Mouse (Mus musculus) midbrain, embryonic 15.5 days (tissue): ENCODE data around the gene Dok5. TPM values are rescaled to one million over a fixed set of nuclear protein-coding genes. Genes with fewer than 3 reads are reported as not detected.

Source experiments
- ATAC-seq: fragments of 200-750 bp; cut with Nextera tagmentation; replicated peaks from 2 replicates; pipeline ENCODE4 v1.8.0; 2017; ENCODE audit warnings: moderate TSS enrichment
- H3K27ac ChIP-seq: fragments of 300-500 bp; sonication (generic); 2 replicates; pipeline ENCODE4 v1.5.1; 2015; ENCODE audit warnings: mild to moderate bottlenecking, inconsistent platforms
- H3K27me3 ChIP-seq: fragments of 300-500 bp; sonication (generic); replicated peaks from 2 replicates; pipeline ENCODE4 v1.6.1; 2015; ENCODE audit warnings: inconsistent platforms
- H3K36me3 ChIP-seq: fragments of 300-500 bp; sonication (generic); replicated peaks from 2 replicates; pipeline ENCODE4 v1.6.1; 2015; ENCODE audit warnings: inconsistent platforms
- H3K4me1 ChIP-seq: fragments of 300-500 bp; sonication (generic); 2 replicates; pipeline ENCODE4 v1.6.1; 2015; ENCODE audit warnings: inconsistent platforms
- H3K4me2 ChIP-seq: fragments of 300-500 bp; sonication (generic); 2 replicates; pipeline ENCODE4 v1.6.1; 2015; ENCODE audit warnings: inconsistent platforms, mild to moderate bottlenecking, moderate library complexity
- H3K4me3 ChIP-seq: fragments of 300-500 bp; sonication (generic); 2 replicates; pipeline ENCODE4 v1.5.1; 2015; ENCODE audit warnings: mild to moderate bottlenecking, inconsistent platforms
- H3K9ac ChIP-seq: fragments of 300-500 bp; sonication (generic); 2 replicates; pipeline ENCODE4 v1.6.1; 2015; ENCODE audit warnings: mild to moderate bottlenecking, inconsistent platforms
- H3K9me3 ChIP-seq: fragments of 300-500 bp; sonication (generic); 2 replicates; pipeline ENCODE4 v1.6.1; 2016; ENCODE audit warnings: inconsistent platforms
- WGBS: fragments of 180-500 bp; shearing (Covaris S2); methylation state at CpG from one replicate; pipeline ENCODE4 v1.1.7; 2015; ENCODE audit warnings: mixed read lengths; 5-methylcytosine and 5-hydroxymethylcytosine counted together
- polyA plus RNA-seq: library from polyadenylated mRNA; unstranded; fragments of >200 nt; fragmentation: Nextera tagmentation; extraction: Ambion mirVana; gene quantifications from 2 replicates; pipeline ENCODE4 v1.2.1, GENCODE M21; 2015

Gene Dok5
- polyA plus RNA-seq, 1 experiment from 2014 or later = 52.9 TPM

DNA sequence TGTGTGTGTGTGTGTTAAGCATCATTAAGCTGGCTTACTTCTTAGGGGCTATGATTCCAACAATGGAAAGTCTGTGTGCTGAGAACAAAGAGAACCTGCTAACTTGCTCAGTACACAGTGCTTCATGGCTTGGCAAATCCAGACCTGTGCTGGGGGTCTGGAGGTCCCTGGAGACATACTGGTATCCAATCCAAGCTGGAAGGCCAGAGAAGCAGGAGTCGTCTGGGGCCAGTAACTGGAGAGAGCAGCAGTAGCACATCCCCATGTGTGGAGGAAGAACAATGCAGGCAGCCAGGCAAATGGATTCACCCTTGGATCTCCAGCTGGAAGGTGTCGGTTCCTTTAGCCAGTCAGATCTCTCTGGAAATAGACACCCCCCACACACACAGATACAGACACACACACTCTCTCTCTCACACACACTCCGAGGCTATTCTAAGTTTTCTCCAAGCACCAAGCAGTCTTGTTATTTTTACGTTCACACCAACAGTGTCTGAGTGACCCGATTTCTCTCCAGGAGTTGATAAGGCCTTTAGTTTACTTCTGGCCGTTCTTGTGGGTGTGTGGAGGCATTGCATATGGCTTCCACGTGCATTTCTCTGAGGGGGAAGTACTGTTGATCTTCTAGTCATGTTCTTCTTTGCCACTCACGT, 8.2 kb downstream of the Dok5 start:
- Histone ChIP-seq H3K36me3 (no peaks in the 10 kb centered on the region), H3K4me1 (peaks cover 13% of the 10 kb centered on the region), H3K4me2 (no peak overlapping the region), H3K9me3 (no peaks in the 10 kb centered on the region), H3K27ac (0 out of 2 replicates have a peak overlapping the region, but pooled peaks have one; percentile 30), H3K27me3 (no peaks in the 10 kb centered on the region), H3K9ac (no peak overlapping the region), H3K4me3 (no peak overlapping the region)
- 64% methylated on average over 8 of the region's 8 CpGs for WGBS
- no peak for ATAC-seq

GRCm38 (mm10) chr2:170743521-170743920, 11.9 kb downstream of the Dok5 start:
- Histone ChIP-seq H3K9ac (no peak overlapping the region), H3K9me3 (no peaks in the 10 kb centered on the region), H3K27ac (no peak overlapping the region), H3K36me3 (no peaks in the 10 kb centered on the region), H3K4me1 (peaks cover 13% of the 10 kb centered on the region), H3K4me2 (no peak overlapping the region), H3K27me3 (no peaks in the 10 kb centered on the region), H3K4me3 (no peak overlapping the region)
- 78% methylated on average over 2 of the region's 2 CpGs for WGBS
- ATAC-seq = no peak

DNA sequence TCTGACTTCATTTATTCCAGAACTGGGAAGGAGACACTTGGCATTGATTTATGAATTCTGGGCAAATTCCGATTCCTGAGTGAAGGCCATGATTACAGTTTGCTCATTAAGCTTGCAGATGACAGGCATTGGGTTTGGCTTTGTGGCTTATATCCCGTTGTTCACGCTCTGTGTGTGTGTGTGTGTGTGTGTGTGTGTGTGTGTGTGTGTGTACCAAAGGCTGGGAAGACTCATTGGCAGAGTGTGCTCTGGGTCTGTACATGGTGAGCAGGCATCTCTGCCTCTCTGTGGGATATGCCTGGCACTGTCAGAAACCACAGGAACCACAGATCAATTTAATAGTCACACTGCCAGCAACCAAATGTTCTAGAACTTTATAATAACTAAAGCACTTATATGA, 17.3 kb downstream of the Dok5 start:
- H3K27me3 ChIP-seq = no peaks in the 10 kb centered on the region
- H3K9ac ChIP-seq = no peak overlapping the region
- no peak overlapping the region for H3K4me3 ChIP-seq
- no peaks in the 10 kb centered on the region for H3K9me3 ChIP-seq
- no peak overlapping the region for H3K27ac ChIP-seq
- no peaks in the 10 kb centered on the region for H3K36me3 ChIP-seq
- no peak overlapping the region for H3K4me2 ChIP-seq
- H3K4me1 ChIP-seq = peaks cover 3% of the 10 kb centered on the region; the same call in 1 of the 2 replicates
- 57% methylated on average over 3 of the region's 3 CpGs for whole genome bisulfite sequencing
- ATAC-seq = no peak

GRCm38 (mm10) chr2:170752191-170752850, 20.7 kb downstream of the Dok5 start:
- Histone ChIP-seq H3K4me1 (peaks cover 10% of the 10 kb centered on the region), H3K4me2 (no peak overlapping the region), H3K27ac (no peak overlapping the region), H3K9me3 (no peaks in the 10 kb centered on the region), H3K27me3 (no peaks in the 10 kb centered on the region), H3K4me3 (no peak overlapping the region), H3K36me3 (no peaks in the 10 kb centered on the region), H3K9ac (no peak overlapping the region)
- ATAC-seq = no peak
- 70% methylated on average over 10 of the region's 10 CpGs for WGBS

GRCm38 (mm10) chr2:170755817-170756216, 24.2 kb downstream of the Dok5 start:
- 59% methylated on average over 2 of the region's 2 CpGs for WGBS
- Histone ChIP-seq H3K27me3 (no peaks in the 10 kb centered on the region), H3K36me3 (no peaks in the 10 kb centered on the region), H3K9me3 (no peaks in the 10 kb centered on the region), H3K4me1 (peaks cover 28% of the 10 kb centered on the region), H3K27ac (no peak overlapping the region), H3K4me2 (no peak overlapping the region), H3K9ac (no peak overlapping the region), H3K4me3 (no peak overlapping the region)
- ATAC-seq = no peak

- H3K27me3 ChIP-seq = no peaks in the 10 kb centered on the region
- no peaks in the 10 kb centered on the region for H3K9me3 ChIP-seq
- H3K4me2 ChIP-seq = peak overlapping the region; percentile 17; the same call in 1 of the 2 replicates
- H3K4me1 ChIP-seq = peaks cover 28% of the 10 kb centered on the region
- peak overlapping the region; percentile 65 for H3K27ac ChIP-seq
- ATAC-seq = no peak
- no peaks in the 10 kb centered on the region for H3K36me3 ChIP-seq
- H3K4me3 ChIP-seq = no peak overlapping the region
- H3K9ac ChIP-seq = no peak overlapping the region
- 56% methylated on average over 7 of the region's 7 CpGs for WGBS
Measured at GRCm38 (mm10) chr2:170756667-170757066, 25.1 kb downstream of the Dok5 start.

DNA sequence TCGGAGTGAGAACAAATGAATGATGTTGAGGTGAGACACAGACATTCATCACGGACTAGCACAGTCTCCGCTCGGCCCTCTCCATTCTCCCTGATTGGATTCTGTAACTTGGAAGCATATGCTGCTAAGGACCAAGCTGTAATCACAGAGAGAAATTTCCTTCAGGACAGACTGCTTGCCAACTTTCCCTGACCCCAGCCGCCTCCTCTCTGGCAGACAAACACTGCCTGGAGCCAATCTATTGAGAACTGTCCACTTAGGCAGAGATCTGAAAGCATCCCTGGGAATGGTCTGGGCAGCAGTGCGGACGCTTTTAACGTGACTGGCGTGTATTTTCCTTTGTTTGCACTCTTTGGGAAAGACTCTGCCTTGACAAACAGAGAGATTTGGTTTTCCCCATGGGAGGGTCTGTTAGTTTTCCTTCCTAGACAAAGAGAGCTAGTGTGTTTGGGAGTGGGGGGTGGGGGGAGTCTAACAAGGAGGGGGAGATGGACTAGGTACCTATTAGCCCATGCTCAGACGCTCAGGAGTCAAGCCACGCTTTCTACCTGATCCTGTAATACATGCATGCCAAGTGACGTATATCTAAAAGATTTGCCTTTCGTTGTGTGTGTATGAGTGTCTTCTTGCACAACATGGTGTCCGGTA, 25.7 kb downstream of the Dok5 start:
- Histone ChIP-seq H3K27me3 (no peaks in the 10 kb centered on the region), H3K9ac (no peak overlapping the region), H3K9me3 (no peaks in the 10 kb centered on the region), H3K4me1 (peaks cover 28% of the 10 kb centered on the region), H3K36me3 (no peaks in the 10 kb centered on the region), H3K4me3 (no peak overlapping the region), H3K4me2 (peak overlapping the region; percentile 17; the same call in 1 of the 2 replicates), H3K27ac (peak overlapping the region; percentile 65)
- peak; percentile 70 for ATAC-seq
- 37% methylated on average over 14 of the region's 14 CpGs for WGBS

DNA sequence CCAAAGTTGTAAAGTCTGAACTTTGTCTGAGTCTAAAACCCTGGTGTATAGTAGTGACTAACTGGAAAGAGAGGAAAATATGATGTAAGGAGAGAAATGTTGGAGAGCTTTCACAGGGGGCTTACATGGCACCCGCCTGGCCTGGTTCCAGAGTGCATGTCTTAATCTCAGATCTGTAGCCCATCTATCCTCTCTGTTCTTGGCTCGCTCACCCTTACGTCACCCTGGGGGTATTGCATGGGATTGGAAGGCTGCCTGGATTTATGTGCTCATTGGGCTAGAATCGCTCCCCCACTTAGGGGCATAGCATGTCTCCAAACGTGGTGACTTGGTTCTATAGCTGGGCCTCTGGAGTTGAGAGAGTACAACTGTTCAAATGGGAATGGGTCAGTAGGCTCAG, 26.6 kb downstream of the Dok5 start:
- H3K27me3 ChIP-seq = no peaks in the 10 kb centered on the region
- H3K4me2 ChIP-seq = no peak overlapping the region
- H3K9me3 ChIP-seq = no peaks in the 10 kb centered on the region
- peaks cover 28% of the 10 kb centered on the region for H3K4me1 ChIP-seq
- no peak for ATAC-seq
- H3K36me3 ChIP-seq = no peaks in the 10 kb centered on the region
- H3K27ac ChIP-seq = peak overlapping the region; percentile 65; the same call in 1 of the 2 replicates
- no peak overlapping the region for H3K9ac ChIP-seq
- H3K4me3 ChIP-seq = no peak overlapping the region
- 78% methylated on average over 5 of the region's 5 CpGs for WGBS

- H3K27me3 ChIP-seq = no peaks in the 10 kb centered on the region
- no peak overlapping the region for H3K4me3 ChIP-seq
- WGBS = 74% methylated on average over 3 of the region's 3 CpGs
- no peaks in the 10 kb centered on the region for H3K36me3 ChIP-seq
- no peak overlapping the region for H3K27ac ChIP-seq
- no peak overlapping the region for H3K4me2 ChIP-seq
- H3K4me1 ChIP-seq = peaks cover 6% of the 10 kb centered on the region; the same call in 1 of the 2 replicates
- H3K9me3 ChIP-seq = no peaks in the 10 kb centered on the region
- ATAC-seq = no peak
- H3K9ac ChIP-seq = no peak overlapping the region
Measured at GRCm38 (mm10) chr2:170764704-170765103, 33.1 kb downstream of the Dok5 start.

DNA sequence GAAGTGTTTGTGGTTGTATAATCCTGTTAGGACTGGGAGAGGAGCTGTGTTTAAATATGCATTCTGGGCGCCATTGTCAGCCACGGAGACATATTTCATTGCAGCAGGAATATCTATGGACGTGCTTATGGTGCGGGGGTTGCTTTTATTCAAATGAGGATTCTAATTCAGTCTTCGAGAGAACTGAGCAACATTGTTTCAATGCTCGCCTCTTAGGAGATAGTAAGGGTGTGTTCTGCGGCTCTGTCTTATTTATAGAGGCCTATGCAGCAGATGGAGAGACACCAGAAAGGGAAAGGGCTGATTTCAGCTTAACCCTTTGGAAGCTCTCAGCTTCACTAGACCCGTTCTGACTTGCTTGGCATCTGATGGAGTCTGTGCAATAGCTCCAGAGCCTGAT, 35.6 kb downstream of the Dok5 start:
- Histone ChIP-seq H3K9me3 (no peaks in the 10 kb centered on the region), H3K9ac (no peak overlapping the region), H3K27me3 (no peaks in the 10 kb centered on the region), H3K27ac (peak overlapping the region; percentile 48), H3K36me3 (no peaks in the 10 kb centered on the region), H3K4me1 (peaks cover 18% of the 10 kb centered on the region), H3K4me3 (no peak overlapping the region), H3K4me2 (no peak overlapping the region)
- ATAC-seq = no peak
- 28% methylated on average over 8 of the region's 8 CpGs for whole genome bisulfite sequencing

- Histone ChIP-seq H3K4me3 (no peak overlapping the region), H3K9me3 (no peaks in the 10 kb centered on the region), H3K27ac (no peak overlapping the region), H3K36me3 (no peaks in the 10 kb centered on the region), H3K27me3 (no peaks in the 10 kb centered on the region), H3K9ac (no peak overlapping the region), H3K4me2 (no peak overlapping the region), H3K4me1 (peaks cover 27% of the 10 kb centered on the region)
- ATAC-seq = no peak
- WGBS = 85% methylated on average over 6 of the region's 6 CpGs
Measured at GRCm38 (mm10) chr2:170768699-170769098, 37.1 kb downstream of the Dok5 start.

DNA sequence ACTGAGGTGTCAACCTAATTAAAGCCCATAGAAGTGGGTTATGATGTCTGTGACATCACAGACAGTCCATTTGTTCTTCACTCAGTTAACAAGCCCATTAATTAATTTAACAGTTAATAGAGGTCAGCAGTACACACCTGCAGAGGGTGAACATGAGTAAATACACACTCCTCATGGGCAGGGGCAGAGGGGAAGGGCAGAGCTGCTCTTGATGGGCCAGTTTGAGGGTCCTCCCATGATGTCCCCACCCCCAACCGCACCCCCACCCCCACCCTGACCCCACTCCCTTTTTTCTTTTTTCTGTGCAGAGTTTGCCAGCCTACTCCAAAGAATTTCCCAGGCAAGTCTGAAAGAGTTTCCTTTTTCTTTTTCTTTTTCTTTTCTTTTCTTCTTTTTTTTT, 39.9 kb downstream of the Dok5 start:
- 0 out of 2 replicates have a peak, but pooled peaks have one; percentile 25 for ATAC-seq
- Histone ChIP-seq H3K27ac (peak overlapping the region; percentile 28; the same call in 1 of the 2 replicates), H3K9me3 (no peaks in the 10 kb centered on the region), H3K4me2 (no peak overlapping the region), H3K27me3 (no peaks in the 10 kb centered on the region), H3K4me1 (peaks cover 27% of the 10 kb centered on the region), H3K36me3 (no peaks in the 10 kb centered on the region), H3K4me3 (no peak overlapping the region), H3K9ac (no peak overlapping the region)
- 14% methylated on average over 1 of the region's 1 CpGs for WGBS
